Comparison of ENCODE assay signal across 8 mouse cellular contexts in the genomic region with DNA sequence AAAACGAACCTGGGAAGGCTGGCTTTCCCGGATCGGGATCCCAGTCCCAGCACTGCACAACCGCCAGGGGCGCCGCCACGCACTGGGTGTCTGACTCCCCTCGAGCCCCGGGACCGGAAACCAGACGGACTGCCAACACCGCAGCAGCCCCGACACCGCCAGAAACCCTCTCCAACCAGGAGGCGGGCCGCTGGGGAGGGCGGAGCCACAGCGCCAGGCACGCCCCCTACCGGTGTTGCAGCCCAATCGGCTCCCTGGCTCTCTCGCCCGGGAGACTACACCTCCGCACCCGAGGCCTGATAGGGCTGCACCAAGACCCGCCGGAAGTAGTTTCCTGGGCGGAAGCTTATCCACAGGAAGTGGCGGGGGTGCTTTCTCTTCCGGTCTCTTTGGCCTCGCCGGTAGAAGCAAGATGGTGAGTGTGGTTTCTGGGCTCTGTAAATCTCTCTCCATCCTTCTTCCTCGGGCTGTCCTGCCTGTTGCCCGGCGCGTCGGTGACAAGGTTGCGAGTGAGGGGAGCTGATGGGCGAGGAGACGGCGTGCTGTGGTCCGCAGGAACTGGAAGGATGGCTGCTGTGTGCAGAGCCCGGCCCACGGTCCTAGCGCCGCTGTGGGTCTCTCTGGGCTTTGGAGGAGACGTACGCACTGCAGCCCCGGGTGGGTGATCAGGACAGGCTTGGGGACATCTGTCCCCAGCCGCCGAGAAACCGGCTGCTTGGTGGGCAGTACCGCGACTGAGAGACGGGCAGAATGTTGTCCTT. TPM values are rescaled to one million over a fixed set of nuclear protein-coding genes. Genes with fewer than 3 reads are reported as not detected.
DNase-seq lines count a peak whose midpoint lies in the region; ATAC-seq lines count a peak whose summit lies in the region.

Rpl37 (plus strand) TSS at position 376 of the 761 bp plus-strand sequence.

- H3K27ac ChIP-seq in hindbrain, embryonic 11.5 days (ENCODE audit: low read depth, low read length) = peak within 1 kb of the TSS; percentile 87

- H3K9me3 ChIP-seq in hindbrain, embryonic 11.5 days (ENCODE audit: control insufficient read depth, low read length) = no peaks in the 10 kb centered on the region

- H3K9ac ChIP-seq in hindbrain, embryonic 11.5 days (ENCODE audit: low read depth, low read length) = peak within 1 kb of the TSS; percentile 95

- no peaks in the 10 kb centered on the region for H3K27me3 ChIP-seq in hindbrain, embryonic 11.5 days (ENCODE audit: control insufficient read depth, insufficient read depth, low read length)

- H3K4me2 ChIP-seq in hindbrain, embryonic 11.5 days (replicated peaks; ENCODE audit: low read depth, low read length) = peak within 1 kb of the TSS; percentile 74

- peak; percentile 99 for DNase-seq in Muller cell, postnatal 12 days (ENCODE audit: inconsistent ontology term)
- peak; percentile 98 for DNase-seq in cerebellum, adult 9-11 months
- peak; percentile 96 to 99 for DNase-seq in frontal cortex, adult 2 months (ENCODE audit: extremely low spot score in 1 of 2, low spot score in 1 of 2)
- DNase-seq in hindbrain, embryonic 11.5 days (ENCODE audit: low spot score) = peak; percentile 98
- peak; percentile 99 for DNase-seq in layer of hippocampus, postnatal 10 days (ENCODE audit: low spot score in 2 of 2)
- DNase-seq in lung, postnatal 10 days = peak; percentile 99
- peak; percentile 100 for DNase-seq in ovary, postnatal 36 days (ENCODE audit: low spot score)
- peak; percentile 99 for DNase-seq in thymus, postnatal 25 days

- H3K4me1 ChIP-seq in hindbrain, embryonic 11.5 days (replicated peaks; ENCODE audit: control insufficient read depth, insufficient read depth, low read length) = peaks cover 2% of the 10 kb centered on the region; the same call in 1 of the 2 replicates

- H3K36me3 ChIP-seq in hindbrain, embryonic 11.5 days (ENCODE audit: control insufficient read depth, insufficient read depth, low read length) = peaks cover 10% of the 10 kb centered on the region

- 0% methylated on average over 55 of the region's 55 CpGs for WGBS in hindbrain, embryonic 11.5 days

- peak within 1 kb of the TSS; percentile 93 for H3K4me3 ChIP-seq in hindbrain, embryonic 11.5 days (ENCODE audit: low read depth, low read length)

- ATAC-seq in hindbrain, embryonic 11.5 days (ENCODE audit: low FRiP score) = peak; percentile 98

RNA-seq across cellular contexts. Expression of gene Rpl37, which starts in this region (rescaled TPM):
- 1,075 and 1,203 TPM in 2 replicates for polyA plus RNA-seq in frontal cortex, adult 2 months (2012; rRNA removed)
- polyA plus RNA-seq in hindbrain, embryonic 11.5 days (2014; fragmentation: Nextera tagmentation; extraction: Ambion mirVana) = 482 and 496 TPM in 2 replicates
- 100 to 1,000 TPM; 260 to 290 TPM for total RNA-seq in layer of hippocampus, postnatal 10 days (2021)

Comparison
In these comparisons a context has a peak if more than half of its experiments do, and no peak if none do; other contexts are left out.
1. Peak in every context shown above with its lines: DNase-seq, ATAC-seq, H3K4me3 ChIP-seq and H3K27ac ChIP-seq.